Mouse (Mus musculus) liver, embryonic 14.5 days (tissue): ENCODE results near the gene Arid3c.

Experiments used
- CTCF ChIP-seq: IDR thresholded peaks from 2 replicates; pipeline ENCODE4 v1.5.1; 2016; ENCODE audit warnings: antibody characterized with exemption, low read depth, control low read depth
- EP300 ChIP-seq: IDR thresholded peaks from 2 replicates; pipeline ENCODE4 v1.6.1; 2016; ENCODE audit warnings: antibody characterized with exemption, low read depth

GRCm38 (mm10) chr4:41739260-41739659 lies 8.3 kb upstream of the Arid3c start:
- TF ChIP-seq EP300 (no peak), CTCF (no peak)
